Mouse (Mus musculus) erythroblast, embryonic 14.5 days (primary cell): ENCODE results near the gene Tk2.
"Not testable (repeated sequence)": the region's sequence is repeated elsewhere in the genome, so short reads cannot be mapped to it uniquely, and the experiment has no call there.

Experiments used
- GATA1 ChIP-seq: IDR thresholded peaks from 2 replicates; pipeline ENCODE4 v1.6.1; 2012; ENCODE audit warnings: low read length, inconsistent platforms, mixed read lengths
- TAL1 ChIP-seq: IDR thresholded peaks from 3 replicates; pipeline ENCODE4 v1.6.1; 2012; ENCODE audit warnings: low read length, inconsistent platforms, mixed read lengths

GRCm38 (mm10) chr8:104261802-104262201 is 13.4 kb upstream of the Tk2 start:
- TF ChIP-seq TAL1, GATA1: not testable (repeated sequence)
